Mouse (Mus musculus): Measurements from ENCODE around the gene Cipc. TPM values are rescaled to one million over a fixed set of nuclear protein-coding genes. Genes with fewer than 3 reads are reported as not detected.
A peak's percentile ranks its signal among the peaks of the same experiment; 100 is the strongest.

Cipc gene
- polyA plus RNA-seq, 1 experiment from 2014 or later = 16.3 TPM

DNA sequence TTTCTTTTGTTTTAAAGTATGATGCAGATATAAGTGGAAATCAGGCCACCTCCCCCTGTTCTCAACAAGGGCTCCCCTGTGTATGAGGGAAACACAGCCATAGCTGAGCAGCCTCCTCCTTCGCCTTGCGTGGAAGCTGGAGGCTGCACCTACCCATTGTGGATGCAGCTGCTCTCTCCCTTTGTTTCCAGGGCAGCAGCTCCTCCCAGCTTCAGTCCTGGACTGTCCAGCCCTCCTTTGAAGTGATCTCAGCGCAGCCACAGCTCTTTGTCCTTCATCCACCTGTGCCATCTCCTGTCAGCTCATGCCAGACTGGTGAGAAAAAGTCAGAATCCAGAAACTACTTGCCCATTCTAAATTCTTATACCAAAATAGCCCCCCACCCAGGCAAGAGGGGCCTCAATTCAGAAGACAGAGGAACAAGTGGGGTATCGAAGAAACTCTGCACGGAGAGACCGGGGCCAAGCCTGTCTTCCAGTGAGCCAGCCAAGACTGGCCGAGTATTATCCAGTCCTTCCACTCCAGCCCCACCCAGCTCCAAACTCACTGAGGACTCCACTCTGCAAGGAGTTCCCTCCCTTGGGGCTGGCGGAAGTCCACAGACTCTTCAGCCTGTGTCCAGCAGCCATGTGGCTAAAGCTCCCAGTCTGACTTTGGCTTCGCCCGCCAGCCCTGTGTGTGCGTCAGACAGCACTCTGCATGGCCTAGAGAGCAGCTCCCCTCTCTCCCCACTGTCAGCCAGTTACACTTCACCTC lies 14.9 kb downstream of the Cipc start:
- Histone ChIP-seq H3K27me3 (replicated peaks; ENCODE audit: control insufficient read depth, insufficient read depth, low read length) (no peaks in the 10 kb centered on the region), H3K9me3 (ENCODE audit: control insufficient read depth, low read length) (no peaks in the 10 kb centered on the region), H3K4me2 (ENCODE audit: low read length) (no peak overlapping the region), H3K4me1 (replicated peaks; ENCODE audit: control insufficient read depth, insufficient read depth, low read length) (no peaks in the 10 kb centered on the region), H3K4me3 (ENCODE audit: low read depth, low read length) (no peak overlapping the region), H3K9ac (ENCODE audit: low read length) (no peak overlapping the region), H3K27ac (ENCODE audit: low read depth) (no peak overlapping the region), H3K36me3 (ENCODE audit: control insufficient read depth, insufficient read depth, low read length) (peaks cover 59% of the 10 kb centered on the region)
- DNase-seq (ENCODE audit: low spot score) (no peak), ATAC-seq (replicated peaks; ENCODE audit: low FRiP score, low TSS enrichment, low read depth) (no peak)
- 88% methylated on average over 11 of the region's 11 CpGs for WGBS

- Histone ChIP-seq H3K4me2 (ENCODE audit: low read length) (no peak overlapping the region), H3K9me3 (ENCODE audit: control insufficient read depth, low read length) (no peaks in the 10 kb centered on the region), H3K36me3 (ENCODE audit: control insufficient read depth, insufficient read depth, low read length) (peaks cover 40% of the 10 kb centered on the region), H3K27ac (ENCODE audit: low read depth) (no peak overlapping the region), H3K27me3 (replicated peaks; ENCODE audit: control insufficient read depth, insufficient read depth, low read length) (no peaks in the 10 kb centered on the region), H3K9ac (ENCODE audit: low read length) (no peak overlapping the region), H3K4me1 (replicated peaks; ENCODE audit: control insufficient read depth, insufficient read depth, low read length) (no peaks in the 10 kb centered on the region), H3K4me3 (ENCODE audit: low read depth, low read length) (no peak overlapping the region)
- WGBS = 87% methylated on average over 16 of the region's 16 CpGs
- DNase-seq (ENCODE audit: low spot score) = no peak
- ATAC-seq (replicated peaks; ENCODE audit: low FRiP score, low TSS enrichment, low read depth) = no peak
Measured at GRCm38 (mm10) chr12:86964278-86965057, 17.6 kb downstream of the Cipc start.

- no peak overlapping the region for H3K4me3 ChIP-seq (ENCODE audit: low read depth, low read length)
- 89% methylated on average over 4 of the region's 4 CpGs for WGBS
- no peak overlapping the region for H3K9ac ChIP-seq (ENCODE audit: low read length)
- H3K27me3 ChIP-seq (replicated peaks; ENCODE audit: control insufficient read depth, insufficient read depth, low read length) = no peaks in the 10 kb centered on the region
- no peak overlapping the region for H3K4me2 ChIP-seq (ENCODE audit: low read length)
- DNase-seq (ENCODE audit: low spot score) (no peak), ATAC-seq (replicated peaks; ENCODE audit: low FRiP score, low TSS enrichment, low read depth) (no peak)
- H3K36me3 ChIP-seq (ENCODE audit: control insufficient read depth, insufficient read depth, low read length) = peaks cover 34% of the 10 kb centered on the region
- no peaks in the 10 kb centered on the region for H3K4me1 ChIP-seq (replicated peaks; ENCODE audit: control insufficient read depth, insufficient read depth, low read length)
- H3K9me3 ChIP-seq (ENCODE audit: control insufficient read depth, low read length) = no peaks in the 10 kb centered on the region
- H3K27ac ChIP-seq (ENCODE audit: low read depth) = no peak overlapping the region
Measured at GRCm38 (mm10) chr12:86965237-86965799, 18.5 kb downstream of the Cipc start.

GRCm38 (mm10) chr12:86968468-86969219 lies 21.8 kb downstream of the Cipc start:
- ATAC-seq (replicated peaks; ENCODE audit: low FRiP score, low TSS enrichment, low read depth) (no peak), DNase-seq (ENCODE audit: low spot score) (no peak)
- peaks cover 4% of the 10 kb centered on the region; the same call in 1 of the 2 replicates for H3K36me3 ChIP-seq (ENCODE audit: control insufficient read depth, insufficient read depth, low read length)
- no peak overlapping the region for H3K27ac ChIP-seq (ENCODE audit: low read depth)
- H3K9me3 ChIP-seq (ENCODE audit: control insufficient read depth, low read length) = no peaks in the 10 kb centered on the region
- WGBS = 69% methylated on average over 13 of the region's 13 CpGs
- H3K9ac ChIP-seq (ENCODE audit: low read length) = no peak overlapping the region
- H3K4me2 ChIP-seq (ENCODE audit: low read length) = no peak overlapping the region
- H3K4me3 ChIP-seq (ENCODE audit: low read depth, low read length) = no peak overlapping the region
- H3K4me1 ChIP-seq (replicated peaks; ENCODE audit: control insufficient read depth, insufficient read depth, low read length) = peaks cover 6% of the 10 kb centered on the region
- H3K27me3 ChIP-seq (replicated peaks; ENCODE audit: control insufficient read depth, insufficient read depth, low read length) = no peaks in the 10 kb centered on the region

GRCm38 (mm10) chr12:86969220-86969601 lies 22.4 kb downstream of the Cipc start:
- ATAC-seq (replicated peaks; ENCODE audit: low FRiP score, low TSS enrichment, low read depth) (no peak), DNase-seq (ENCODE audit: low spot score) (no peak)
- Histone ChIP-seq H3K4me3 (ENCODE audit: low read depth, low read length) (no peak overlapping the region), H3K4me1 (replicated peaks; ENCODE audit: control insufficient read depth, insufficient read depth, low read length) (peaks cover 8% of the 10 kb centered on the region), H3K27me3 (replicated peaks; ENCODE audit: control insufficient read depth, insufficient read depth, low read length) (no peaks in the 10 kb centered on the region), H3K27ac (ENCODE audit: low read depth) (no peak overlapping the region), H3K4me2 (ENCODE audit: low read length) (no peak overlapping the region), H3K9ac (ENCODE audit: low read length) (no peak overlapping the region), H3K36me3 (ENCODE audit: control insufficient read depth, insufficient read depth, low read length) (peaks cover 4% of the 10 kb centered on the region; the same call in 1 of the 2 replicates), H3K9me3 (ENCODE audit: control insufficient read depth, low read length) (no peaks in the 10 kb centered on the region)
- 64% methylated on average over 3 of the region's 3 CpGs for WGBS

DNA sequence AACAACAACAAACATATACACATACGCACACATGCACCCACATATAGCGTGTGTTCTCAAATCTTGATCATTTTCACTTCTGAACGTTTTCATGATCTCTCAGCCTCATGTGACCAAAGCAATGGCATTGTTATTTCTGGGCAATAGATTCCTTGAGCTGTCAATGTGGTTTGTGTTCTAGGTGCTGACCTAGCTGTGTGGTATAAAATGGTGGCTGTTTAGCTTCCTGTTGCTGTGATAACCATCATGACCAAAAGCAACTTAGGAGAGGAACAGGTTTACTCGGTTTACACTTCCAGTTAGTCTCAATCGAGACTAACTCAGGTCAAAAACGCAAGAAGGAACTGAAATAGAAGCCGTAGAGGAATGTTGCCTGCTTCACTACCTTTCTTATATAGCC lies 24.2 kb downstream of the Cipc start:
- no peaks in the 10 kb centered on the region for H3K36me3 ChIP-seq (ENCODE audit: control insufficient read depth, insufficient read depth, low read length)

DNA sequence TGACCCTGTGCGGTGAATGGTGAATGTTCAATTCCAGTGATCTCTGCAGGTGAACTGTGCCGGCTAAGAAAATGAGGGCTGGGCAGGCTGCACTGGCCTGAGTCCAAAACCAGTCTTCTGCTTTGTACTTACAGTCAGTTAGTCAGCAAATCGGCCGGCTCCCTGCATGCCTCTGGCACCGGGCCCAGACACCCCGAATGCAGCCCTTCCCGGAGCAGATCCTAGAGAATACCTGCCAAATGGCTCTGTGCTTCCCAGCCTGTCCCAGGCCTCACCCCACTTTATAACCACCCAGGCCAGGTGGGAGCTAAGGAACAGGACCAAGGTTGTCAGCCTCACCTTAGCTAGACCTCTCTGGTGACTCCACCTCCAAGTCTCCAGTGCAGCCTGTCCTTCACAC lies 26.4 kb downstream of the Cipc start:
- Histone ChIP-seq H3K4me2 (ENCODE audit: low read length) (no peak overlapping the region), H3K9ac (ENCODE audit: low read length) (no peak overlapping the region), H3K4me3 (ENCODE audit: low read depth, low read length) (no peak overlapping the region), H3K27ac (ENCODE audit: low read depth) (no peak overlapping the region), H3K36me3 (ENCODE audit: control insufficient read depth, insufficient read depth, low read length) (no peaks in the 10 kb centered on the region), H3K4me1 (replicated peaks; ENCODE audit: control insufficient read depth, insufficient read depth, low read length) (peaks cover 21% of the 10 kb centered on the region), H3K9me3 (ENCODE audit: control insufficient read depth, low read length) (no peaks in the 10 kb centered on the region), H3K27me3 (replicated peaks; ENCODE audit: control insufficient read depth, insufficient read depth, low read length) (no peaks in the 10 kb centered on the region; the same call in 1 of the 2 replicates)
- DNase-seq (ENCODE audit: low spot score) = peak; percentile 80
- 30% methylated on average over 7 of the region's 7 CpGs for WGBS
- ATAC-seq (replicated peaks; ENCODE audit: low FRiP score, low TSS enrichment, low read depth) = peak; percentile 26; the same call in 1 of the 2 replicates

More for the DNA sequence above, 24.2 kb downstream of the Cipc start:
- Histone ChIP-seq H3K27me3 (replicated peaks; ENCODE audit: control insufficient read depth, insufficient read depth, low read length) (no peaks in the 10 kb centered on the region), H3K9me3 (ENCODE audit: control insufficient read depth, low read length) (no peaks in the 10 kb centered on the region), H3K27ac (ENCODE audit: low read depth) (no peak overlapping the region), H3K4me2 (ENCODE audit: low read length) (no peak overlapping the region), H3K9ac (ENCODE audit: low read length) (no peak overlapping the region), H3K4me1 (replicated peaks; ENCODE audit: control insufficient read depth, insufficient read depth, low read length) (peaks cover 21% of the 10 kb centered on the region), H3K4me3 (ENCODE audit: low read depth, low read length) (no peak overlapping the region)
- WGBS = 88% methylated on average over 7 of the region's 7 CpGs
- ATAC-seq (replicated peaks; ENCODE audit: low FRiP score, low TSS enrichment, low read depth) (no peak), DNase-seq (ENCODE audit: low spot score) (no peak)

GRCm38 (mm10) chr12:86973706-86974105 lies 26.9 kb downstream of the Cipc start:
- 36% methylated on average over 8 of the region's 8 CpGs for WGBS
- Histone ChIP-seq H3K9me3 (ENCODE audit: control insufficient read depth, low read length) (no peaks in the 10 kb centered on the region), H3K36me3 (ENCODE audit: control insufficient read depth, insufficient read depth, low read length) (no peaks in the 10 kb centered on the region), H3K27me3 (replicated peaks; ENCODE audit: control insufficient read depth, insufficient read depth, low read length) (no peaks in the 10 kb centered on the region; the same call in 1 of the 2 replicates), H3K4me3 (ENCODE audit: low read depth, low read length) (no peak overlapping the region), H3K4me1 (replicated peaks; ENCODE audit: control insufficient read depth, insufficient read depth, low read length) (peaks cover 21% of the 10 kb centered on the region), H3K27ac (ENCODE audit: low read depth) (no peak overlapping the region), H3K9ac (ENCODE audit: low read length) (no peak overlapping the region), H3K4me2 (ENCODE audit: low read length) (no peak overlapping the region)
- ATAC-seq (replicated peaks; ENCODE audit: low FRiP score, low TSS enrichment, low read depth) (no peak), DNase-seq (ENCODE audit: low spot score) (no peak)

Measured in intestine, embryonic 14.5 days (tissue).